Mouse (Mus musculus) myocyte (in vitro differentiated cells): Measurements from ENCODE around the gene Zfp658. TPM values are rescaled to one million over a fixed set of nuclear protein-coding genes. Genes with fewer than 3 reads are reported as not detected.

Source experiments
- H3K27me3 ChIP-seq: one replicate; pipeline ENCODE4 v1.6.1; 2011; ENCODE audit not compliant: control insufficient read depth, insufficient read depth, insufficient read length
- H3K36me3 ChIP-seq: one replicate; pipeline ENCODE4 v1.6.1; 2011; ENCODE audit not compliant: control insufficient read depth, insufficient read depth
- H3K4me2 ChIP-seq: one replicate; pipeline ENCODE4 v1.6.1; 2011; ENCODE audit warnings: low read depth, control low read depth
- H3K4me3 ChIP-seq: one replicate; pipeline ENCODE4 v1.5.1; 2011; ENCODE audit warnings: mild to moderate bottlenecking, control low read depth, moderate library complexity
- H3K79me2 ChIP-seq: one replicate; pipeline ENCODE4 v1.6.1; 2011; ENCODE audit not compliant: control insufficient read depth, insufficient read depth
- H3ac ChIP-seq: one replicate; pipeline ENCODE4 v1.6.1; 2011; ENCODE audit not compliant: control insufficient read depth, insufficient read length
- CEBPB ChIP-seq: IDR thresholded peaks from 2 replicates; pipeline ENCODE4 v1.6.1; 2011; ENCODE audit warnings: mild to moderate bottlenecking, moderate library complexity; ENCODE audit not compliant: poor library complexity, insufficient read depth, severe bottlenecking
- E2F4 ChIP-seq: IDR thresholded peaks from one replicate; pipeline ENCODE4 v1.6.1; 2011; ENCODE audit warnings: mild to moderate bottlenecking, control low read depth, moderate library complexity; ENCODE audit not compliant: insufficient read depth
- MAX ChIP-seq: IDR thresholded peaks from one replicate; pipeline ENCODE4 v1.6.1; 2011; ENCODE audit warnings: low read depth, mild to moderate bottlenecking, control low read depth
- MYOD1 ChIP-seq, 3 experiments: IDR thresholded peaks; one replicate each; pipeline ENCODE4 v1.6.1; 2011; ENCODE audit warnings: control low read depth in 2 of 3, low read depth in 2 of 3, mild to moderate bottlenecking in 2 of 3, moderate library complexity in 1 of 3; ENCODE audit not compliant: insufficient read length in 2 of 3, control insufficient read depth in 1 of 3
- MYOG ChIP-seq, 3 experiments: IDR thresholded peaks; one replicate each; pipeline ENCODE4 v1.6.1; 2011; ENCODE audit warnings: control low read depth in 2 of 3, low read depth in 2 of 3, mild to moderate bottlenecking in 2 of 3; ENCODE audit not compliant: insufficient read length in 2 of 3, control insufficient read depth in 1 of 3, insufficient read depth in 1 of 3
- POLR2A ChIP-seq: IDR thresholded peaks from one replicate; pipeline ENCODE4 v1.6.1; 2011; ENCODE audit warnings: low read depth, mild to moderate bottlenecking, control low read depth, moderate library complexity; ENCODE audit not compliant: insufficient read length
- POLR2AphosphoS2 ChIP-seq: IDR thresholded peaks from one replicate; pipeline ENCODE4 v1.6.1; 2011; ENCODE audit warnings: low read depth, control low read depth; ENCODE audit not compliant: insufficient read length
- REST ChIP-seq: IDR thresholded peaks from one replicate; pipeline ENCODE4 v1.6.1; 2011; ENCODE audit warnings: mild to moderate bottlenecking, control low read depth, moderate library complexity; ENCODE audit not compliant: insufficient read depth, insufficient read length
- SRF ChIP-seq: IDR thresholded peaks from one replicate; pipeline ENCODE4 v1.6.1; 2011; ENCODE audit warnings: low read depth; ENCODE audit not compliant: control insufficient read depth, insufficient read length
- TCF12 ChIP-seq: IDR thresholded peaks from one replicate; pipeline ENCODE4 v1.6.1; 2011; ENCODE audit warnings: mild to moderate bottlenecking, control low read depth; ENCODE audit not compliant: poor library complexity, insufficient read depth, severe bottlenecking
- TCF3 ChIP-seq: IDR thresholded peaks from one replicate; pipeline ENCODE4 v1.6.1; 2011; ENCODE audit warnings: low read depth, control low read depth; ENCODE audit not compliant: insufficient read length
- USF1 ChIP-seq: IDR thresholded peaks from one replicate; pipeline ENCODE4 v1.6.1; 2011; ENCODE audit warnings: low read depth, mild to moderate bottlenecking, control low read depth, moderate library complexity
- polyA plus RNA-seq: library from polyadenylated mRNA; unstranded; fragments of >200 nt; fragmentation: generic; extraction: Trizol; gene quantifications from one replicate; pipeline ENCODE4 v1.2.1, GENCODE M21; 2012; ENCODE audit warnings: missing spikeins

The Zfp658 gene
- polyA plus RNA-seq, 1 experiment, result 0.72 TPM

DNA sequence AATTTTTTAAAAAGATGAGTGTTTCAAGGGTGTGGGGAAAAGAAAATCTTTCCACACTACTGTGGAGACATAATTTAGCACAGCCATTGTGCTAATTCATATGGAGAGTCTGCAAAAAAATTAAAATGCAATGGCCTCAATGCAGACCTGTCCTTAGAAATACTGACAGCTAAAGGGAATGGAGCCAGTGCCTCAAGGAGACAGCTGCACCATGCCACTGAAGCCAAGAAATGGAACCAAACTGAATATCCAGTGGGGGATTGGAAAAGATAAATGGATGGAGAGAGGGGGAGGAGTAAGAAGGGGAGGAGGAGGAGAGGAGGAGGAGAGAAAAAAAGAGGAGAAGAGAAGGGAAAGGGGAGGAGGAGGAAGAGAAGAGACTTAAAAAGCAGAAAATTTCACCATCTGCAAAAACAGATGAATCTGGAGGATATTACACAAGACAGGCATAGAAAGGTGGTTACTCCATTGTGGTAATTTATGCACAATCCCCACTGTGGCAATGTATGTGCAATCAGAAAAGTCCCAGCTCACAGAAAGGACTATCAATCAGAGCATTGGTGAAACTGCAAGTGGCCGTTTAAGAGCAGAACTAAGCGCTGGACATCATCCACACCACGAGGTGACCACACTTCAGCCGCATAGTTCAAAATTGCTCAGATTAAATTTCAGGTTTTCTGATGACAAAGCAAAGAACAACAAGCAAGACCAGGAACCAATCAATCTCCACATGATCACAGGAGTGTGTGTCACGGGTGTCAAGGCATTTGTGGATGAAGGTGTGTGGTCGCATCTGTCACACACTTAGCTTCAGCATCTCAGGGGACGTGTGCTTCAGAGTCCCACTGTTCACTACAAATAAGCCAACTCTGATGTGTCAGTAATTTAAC is 16.2 kb upstream of the Zfp658 start:
- no peak overlapping the region for H3ac ChIP-seq
- no peaks in the 10 kb centered on the region for H3K36me3 ChIP-seq
- no peak overlapping the region for H3K4me3 ChIP-seq
- no peaks in the 10 kb centered on the region for H3K27me3 ChIP-seq
- no peaks in the 10 kb centered on the region for H3K79me2 ChIP-seq
- peak overlapping the region; percentile 8 for H3K4me2 ChIP-seq
- TF ChIP-seq CEBPB (peak; percentile 74), MYOG (IDR thresholded peaks at IDR 0.05; ENCODE audit: control insufficient read depth in 1 of 3, insufficient read depth in 1 of 3, insufficient read length in 2 of 3, low read depth in 2 of 3) (no peak), POLR2A (no peak)

DNA sequence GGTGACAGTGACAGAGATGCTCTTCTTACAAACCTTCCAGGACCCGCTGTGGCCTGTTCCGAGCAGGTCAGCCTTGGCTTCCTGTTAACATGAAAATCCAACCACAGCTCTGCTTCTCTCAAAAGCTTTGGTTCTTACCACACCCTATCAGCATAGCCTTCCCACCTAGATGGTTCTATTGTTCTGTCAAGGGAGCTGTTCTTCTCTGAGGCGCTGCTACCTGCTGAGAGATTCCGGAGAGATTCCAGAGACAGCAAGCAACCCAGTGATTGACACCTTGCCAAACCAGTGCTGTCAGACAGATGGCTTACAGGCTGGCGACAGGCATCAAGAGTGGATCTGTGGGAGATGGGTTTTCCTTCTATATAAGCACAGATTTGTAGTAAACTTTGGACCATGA is 14.4 kb upstream of the Zfp658 start:
- H3K36me3 ChIP-seq, result no peaks in the 10 kb centered on the region
- no peak overlapping the region for H3K4me2 ChIP-seq
- no peaks in the 10 kb centered on the region for H3K27me3 ChIP-seq
- TF ChIP-seq MAX (no peak), MYOG (IDR thresholded peaks at IDR 0.05; ENCODE audit: control insufficient read depth in 1 of 3, insufficient read depth in 1 of 3, insufficient read length in 2 of 3, low read depth in 2 of 3) (no peak), E2F4 (no peak), POLR2AphosphoS2 (no peak), REST (no peak), TCF12 (no peak), MYOD1 (IDR thresholded peaks at IDR 0.05; ENCODE audit: control insufficient read depth in 1 of 3, insufficient read length in 2 of 3, low read depth in 2 of 3) (no peak), CEBPB (no peak), USF1 (no peak), TCF3 (no peak), SRF (no peak), POLR2A (no peak)
- no peak overlapping the region for H3ac ChIP-seq
- H3K79me2 ChIP-seq, result no peaks in the 10 kb centered on the region
- H3K4me3 ChIP-seq, result no peak overlapping the region

DNA sequence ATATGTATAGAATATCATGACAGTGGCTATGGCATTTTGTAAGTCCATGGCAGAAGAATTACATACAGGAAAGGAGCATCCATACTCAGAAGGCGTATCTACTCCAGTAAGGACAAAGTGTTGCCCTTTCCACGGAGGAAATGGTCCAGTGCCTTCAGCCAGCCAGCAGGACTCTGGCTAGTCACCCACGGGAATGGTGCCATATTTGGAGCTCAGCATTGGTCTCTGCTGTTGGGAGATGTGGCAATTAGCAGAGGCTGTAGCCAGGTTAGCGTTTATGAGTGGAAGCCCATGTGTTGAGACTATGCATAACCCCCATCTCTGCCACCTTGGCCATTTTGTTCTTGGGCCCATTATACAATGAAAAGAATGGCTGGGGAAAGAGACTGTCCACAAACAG is 13.8 kb upstream of the Zfp658 start:
- no peak for TF ChIP-seq E2F4
- TF ChIP-seq MYOD1 (IDR thresholded peaks at IDR 0.05; ENCODE audit: control insufficient read depth in 1 of 3, insufficient read length in 2 of 3, low read depth in 2 of 3), result no peak
- no peak for TF ChIP-seq REST
- no peak for TF ChIP-seq POLR2AphosphoS2
- no peak for TF ChIP-seq POLR2A
- TF ChIP-seq TCF12, result no peak
- no peak for TF ChIP-seq TCF3
- no peak for TF ChIP-seq SRF
- no peak for TF ChIP-seq MAX
- no peak for TF ChIP-seq USF1
- TF ChIP-seq CEBPB, result no peak
- no peak for TF ChIP-seq MYOG (IDR thresholded peaks at IDR 0.05; ENCODE audit: control insufficient read depth in 1 of 3, insufficient read depth in 1 of 3, insufficient read length in 2 of 3, low read depth in 2 of 3)
- no peaks in the 10 kb centered on the region for H3K79me2 ChIP-seq
- H3K27me3 ChIP-seq, result no peaks in the 10 kb centered on the region
- H3ac ChIP-seq, result no peak overlapping the region
- no peak overlapping the region for H3K4me3 ChIP-seq
- H3K4me2 ChIP-seq, result no peak overlapping the region
- no peaks in the 10 kb centered on the region for H3K36me3 ChIP-seq

DNA sequence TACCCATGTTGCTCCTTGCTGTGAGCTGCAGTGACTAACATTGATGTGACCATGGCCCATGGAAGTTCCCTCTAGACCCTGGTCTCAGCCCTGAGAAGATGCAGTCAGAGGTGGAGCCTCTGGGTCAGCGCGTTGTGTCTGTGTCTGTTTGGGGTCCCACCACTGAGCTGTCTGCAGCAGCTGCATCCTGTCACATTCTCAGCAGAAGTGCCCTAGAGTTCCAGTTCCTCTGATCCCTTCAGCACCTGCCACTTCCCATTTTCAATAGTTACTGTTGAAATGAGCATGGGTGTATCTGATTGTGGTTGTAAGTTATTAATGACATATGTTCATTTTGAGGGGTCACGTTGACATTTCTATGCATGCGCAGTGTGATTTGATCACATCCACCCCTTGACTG is 8.9 kb upstream of the Zfp658 start:
- Histone ChIP-seq H3K36me3 (no peaks in the 10 kb centered on the region), H3K27me3 (no peaks in the 10 kb centered on the region), H3ac (no peak overlapping the region), H3K4me2 (no peak overlapping the region), H3K4me3 (no peak overlapping the region), H3K79me2 (no peaks in the 10 kb centered on the region)
- no peak for TF ChIP-seq E2F4
- TF ChIP-seq MYOD1 (IDR thresholded peaks at IDR 0.05; ENCODE audit: control insufficient read depth in 1 of 3, insufficient read length in 2 of 3, low read depth in 2 of 3), result peak in 2 of 3 experiments; percentile 28 to 29
- no peak for TF ChIP-seq TCF12

DNA sequence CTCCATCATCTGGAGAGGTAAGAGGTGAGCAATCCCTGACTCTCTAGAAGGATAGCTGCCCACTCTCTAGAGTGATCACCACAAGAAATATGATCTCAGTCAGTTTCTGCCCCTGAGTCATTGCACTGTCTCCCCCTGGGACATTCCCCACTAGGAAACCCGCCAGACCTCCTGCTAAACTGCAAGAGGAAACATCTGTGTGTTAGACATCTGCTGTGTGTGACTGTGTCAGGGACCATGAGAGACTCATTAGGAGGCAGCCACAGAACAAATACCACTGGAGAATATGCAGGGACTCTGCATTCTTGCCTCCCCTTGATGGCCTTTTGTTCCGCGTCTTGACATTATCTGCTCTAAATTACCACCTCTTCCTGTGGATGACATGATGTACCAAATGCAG is 7.5 kb upstream of the Zfp658 start:
- Histone ChIP-seq H3ac (no peak overlapping the region), H3K79me2 (no peaks in the 10 kb centered on the region), H3K4me3 (no peak overlapping the region), H3K4me2 (peak overlapping the region; percentile 31), H3K36me3 (no peaks in the 10 kb centered on the region), H3K27me3 (no peaks in the 10 kb centered on the region)
- TF ChIP-seq POLR2AphosphoS2 (no peak), MYOD1 (IDR thresholded peaks at IDR 0.05; ENCODE audit: control insufficient read depth in 1 of 3, insufficient read length in 2 of 3, low read depth in 2 of 3) (peak in 1 of 3 experiments; percentile 30), TCF12 (peak; percentile 39), MYOG (IDR thresholded peaks at IDR 0.05; ENCODE audit: control insufficient read depth in 1 of 3, insufficient read depth in 1 of 3, insufficient read length in 2 of 3, low read depth in 2 of 3) (no peak), CEBPB (peak; percentile 46; the same call in 1 of the 2 replicates)
